Mouse (Mus musculus) hindbrain, embryonic 16.5 days (tissue): ENCODE results near the gene Trit1. TPM values are rescaled to one million over a fixed set of nuclear protein-coding genes. Genes with fewer than 3 reads are reported as not detected.

Experiments used
- polyA plus RNA-seq: library from polyadenylated mRNA; unstranded; fragments of >200 nt; fragmentation: Nextera tagmentation; extraction: Ambion mirVana; gene quantifications from 2 replicates; pipeline ENCODE4 v1.2.1, GENCODE M21; 2015

Trit1 gene
- polyA plus RNA-seq, 1 experiment from 2014 or later, result 21.5 TPM

Other genes starting within 250 kb of the Trit1 start
- 94.2 and 99.7 TPM in 2 replicates for gene Ppt1, start 180.4 kb upstream of the Trit1 start, polyA plus RNA-seq
- 71.6 and 84.9 TPM in 2 replicates for gene Cap1, start 130.5 kb upstream of the Trit1 start, polyA plus RNA-seq
- 34.3 and 36.5 TPM in 2 replicates for gene Mfsd2a, start 55.4 kb upstream of the Trit1 start, polyA plus RNA-seq
- gene Mycl, start 20.9 kb upstream of the Trit1 start, polyA plus RNA-seq, result 34.1 and 44.7 TPM in 2 replicates
- 0.56 and 0.58 TPM in 2 replicates for gene Bmp8b, start 88.6 kb downstream of the Trit1 start, polyA plus RNA-seq
- 0.59 and 0.81 TPM in 2 replicates for gene Oxct2b, start 99.7 kb downstream of the Trit1 start, polyA plus RNA-seq
- 53.4 and 54.2 TPM in 2 replicates for gene Ppie, start 123.4 kb downstream of the Trit1 start, polyA plus RNA-seq
- 46.7 and 63.6 TPM in 2 replicates for gene Hpcal4, start 166.6 kb downstream of the Trit1 start, polyA plus RNA-seq
- gene Nt5c1a, start 184.9 kb downstream of the Trit1 start, polyA plus RNA-seq, result 0.16 TPM in 1 of 2 replicates, not detected in the other
- 5.3 and 7.6 TPM in 2 replicates for gene Heyl, start 217.0 kb downstream of the Trit1 start, polyA plus RNA-seq
- 23.0 and 31.4 TPM in 2 replicates for gene Pabpc4, start 245.8 kb downstream of the Trit1 start, polyA plus RNA-seq